Mouse (Mus musculus) erythroblast, embryonic 14.5 days (primary cell): ENCODE measurements at regions not wholly inside any gene's neighbourhood (a gene's known extent, or its start where the extent isn't known, plus 50 kb on each side); places are given as distances from the start of the nearest gene placed in this dataset.

Source experiments
- H3K27me3 ChIP-seq: 2 replicates; pipeline ENCODE4 v1.6.1; 2012; ENCODE audit warnings: inconsistent platforms; ENCODE audit not compliant: control insufficient read depth
- H3K36me3 ChIP-seq: 2 replicates; pipeline ENCODE4 v1.6.1; 2012; ENCODE audit warnings: mild to moderate bottlenecking, inconsistent platforms; ENCODE audit not compliant: control insufficient read depth
- H3K4me1 ChIP-seq: 2 replicates; pipeline ENCODE4 v1.6.1; 2012; ENCODE audit warnings: inconsistent platforms; ENCODE audit not compliant: control insufficient read depth
- H3K4me3 ChIP-seq: replicated peaks from 2 replicates; pipeline ENCODE3; 2012; ENCODE audit warnings: moderate library complexity, mild to moderate bottlenecking, inconsistent platforms
- H3K9me3 ChIP-seq: 2 replicates; pipeline ENCODE4 v1.6.1; 2012; ENCODE audit warnings: low read length, inconsistent platforms, mixed read lengths; ENCODE audit not compliant: control insufficient read depth
- GATA1 ChIP-seq: IDR thresholded peaks from 2 replicates; pipeline ENCODE4 v1.6.1; 2012; ENCODE audit warnings: low read length, inconsistent platforms, mixed read lengths
- TAL1 ChIP-seq: IDR thresholded peaks from 3 replicates; pipeline ENCODE4 v1.6.1; 2012; ENCODE audit warnings: low read length, inconsistent platforms, mixed read lengths

DNA sequence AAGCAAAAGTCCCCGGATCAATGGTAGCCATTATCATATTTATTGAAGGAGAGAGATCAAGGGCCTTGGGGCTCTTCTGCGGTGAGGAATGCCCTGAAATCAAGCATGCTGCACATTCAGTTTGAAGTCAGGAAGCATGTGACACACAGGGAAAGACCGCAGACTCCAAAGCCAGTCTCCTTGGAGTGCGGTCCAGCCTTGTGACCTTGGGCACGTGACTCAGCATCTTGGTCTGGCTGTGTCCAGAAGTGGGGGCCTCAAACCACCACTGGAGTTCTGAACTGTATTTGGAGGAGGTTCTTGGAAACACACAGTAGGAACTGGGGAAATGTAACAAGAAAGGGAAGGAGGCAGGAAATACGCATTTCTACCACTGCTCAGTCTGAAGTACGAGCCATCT is 109.0 kb upstream of the Kit start:
- no peaks in the 10 kb centered on the region for H3K27me3 ChIP-seq
- no peaks in the 10 kb centered on the region; the same call in 1 of the 2 replicates for H3K9me3 ChIP-seq
- H3K36me3 ChIP-seq: no peaks in the 10 kb centered on the region
- TF ChIP-seq TAL1: no peak
- no peak for TF ChIP-seq GATA1
- no peak overlapping the region for H3K4me3 ChIP-seq
- H3K4me1 ChIP-seq: peaks cover 15% of the 10 kb centered on the region

DNA sequence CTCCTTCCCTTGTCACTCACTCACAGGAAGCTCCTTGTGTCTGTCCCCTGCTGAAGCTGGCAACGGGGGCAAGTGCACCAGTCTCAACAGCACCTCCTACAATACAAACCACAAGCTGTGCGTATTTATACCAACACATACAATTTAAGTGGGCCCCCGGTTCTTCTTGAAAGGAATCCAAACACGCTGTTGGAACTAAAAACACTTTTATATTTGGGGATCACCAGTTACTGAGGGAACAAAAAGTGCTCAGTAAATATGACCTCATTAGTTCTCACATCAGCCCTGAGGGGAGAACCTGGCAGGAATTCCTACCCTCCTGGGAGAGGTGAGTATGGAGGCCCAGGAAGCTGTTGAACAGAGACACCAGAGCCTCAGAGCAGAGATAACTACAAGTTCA is 107.8 kb upstream of the Kit start:
- no peaks in the 10 kb centered on the region for H3K27me3 ChIP-seq
- peaks cover 7% of the 10 kb centered on the region for H3K4me1 ChIP-seq
- TF ChIP-seq GATA1 (no peak), TAL1 (no peak)
- no peaks in the 10 kb centered on the region; the same call in 1 of the 2 replicates for H3K9me3 ChIP-seq
- no peaks in the 10 kb centered on the region for H3K36me3 ChIP-seq
- H3K4me3 ChIP-seq: no peak overlapping the region

DNA sequence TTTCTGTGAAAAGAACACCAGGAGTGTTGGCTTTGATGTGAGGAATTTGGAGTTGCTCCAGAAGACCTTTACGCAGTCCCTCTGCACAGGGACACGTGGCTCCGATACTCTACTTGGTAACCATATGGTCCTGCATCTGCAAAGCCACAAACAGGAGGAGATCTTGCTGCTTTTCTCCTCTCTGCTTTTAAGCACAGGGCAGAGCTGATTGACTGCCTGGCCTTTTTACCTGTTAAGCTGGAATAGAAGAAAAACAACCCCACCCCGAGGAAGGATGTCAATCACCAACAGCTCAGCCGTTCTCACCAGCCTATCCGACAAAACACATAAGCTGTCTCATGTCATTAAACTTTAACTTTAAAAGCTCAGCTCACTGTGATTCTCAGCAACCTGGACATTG is 106.8 kb upstream of the Kit start:
- H3K4me1 ChIP-seq: no peaks in the 10 kb centered on the region; the same call in 1 of the 2 replicates
- TF ChIP-seq GATA1 (no peak), TAL1 (no peak)
- no peaks in the 10 kb centered on the region for H3K36me3 ChIP-seq
- H3K9me3 ChIP-seq: no peaks in the 10 kb centered on the region
- H3K27me3 ChIP-seq: no peaks in the 10 kb centered on the region
- H3K4me3 ChIP-seq: no peak overlapping the region

DNA sequence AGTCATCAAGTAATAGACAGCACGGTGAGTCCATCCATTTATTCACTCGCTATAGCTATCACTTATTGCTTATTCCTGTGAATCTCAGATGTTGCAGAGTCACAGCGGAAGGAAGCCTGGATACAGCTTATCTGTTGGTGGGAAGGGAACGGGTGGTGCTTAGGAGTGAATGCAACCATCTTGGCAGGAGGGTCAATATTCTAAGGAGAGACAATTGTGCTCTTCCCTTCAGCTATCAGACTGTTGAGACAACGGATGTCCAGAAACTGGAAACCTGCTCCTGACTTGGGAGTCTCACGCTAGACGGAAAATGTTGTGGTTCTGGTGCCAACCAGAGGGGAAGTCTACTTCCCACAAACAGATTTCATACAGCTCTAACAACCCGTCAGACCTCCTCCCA is 103.7 kb upstream of the Kit start:
- Histone ChIP-seq H3K4me1 (no peaks in the 10 kb centered on the region; the same call in 1 of the 2 replicates), H3K4me3 (no peak overlapping the region), H3K36me3 (no peaks in the 10 kb centered on the region), H3K9me3 (no peaks in the 10 kb centered on the region), H3K27me3 (no peaks in the 10 kb centered on the region)
- TF ChIP-seq TAL1 (no peak), GATA1 (no peak)

DNA sequence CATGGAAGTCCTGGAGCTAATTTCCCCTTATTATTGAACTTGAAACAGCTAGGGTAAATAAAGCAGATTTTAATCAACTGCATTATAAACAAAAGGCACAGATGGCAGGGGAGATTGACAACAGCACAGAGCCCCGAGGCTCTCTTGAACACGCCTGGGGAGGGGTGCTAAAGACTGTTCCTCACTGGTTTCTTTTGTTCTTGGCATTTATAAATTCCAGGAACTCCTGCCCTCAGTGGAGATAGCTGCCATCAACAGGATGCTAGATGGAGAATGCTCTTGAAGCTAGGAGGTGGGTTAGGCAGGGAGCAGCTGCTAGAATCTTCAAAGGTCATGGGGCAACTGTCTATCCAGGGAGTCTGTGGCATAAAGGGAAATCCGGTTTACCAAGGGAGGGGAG is 102.2 kb upstream of the Kit start:
- Histone ChIP-seq H3K9me3 (no peaks in the 10 kb centered on the region), H3K4me1 (no peaks in the 10 kb centered on the region), H3K27me3 (no peaks in the 10 kb centered on the region), H3K4me3 (no peak overlapping the region), H3K36me3 (no peaks in the 10 kb centered on the region)
- TF ChIP-seq TAL1 (no peak), GATA1 (no peak)

DNA sequence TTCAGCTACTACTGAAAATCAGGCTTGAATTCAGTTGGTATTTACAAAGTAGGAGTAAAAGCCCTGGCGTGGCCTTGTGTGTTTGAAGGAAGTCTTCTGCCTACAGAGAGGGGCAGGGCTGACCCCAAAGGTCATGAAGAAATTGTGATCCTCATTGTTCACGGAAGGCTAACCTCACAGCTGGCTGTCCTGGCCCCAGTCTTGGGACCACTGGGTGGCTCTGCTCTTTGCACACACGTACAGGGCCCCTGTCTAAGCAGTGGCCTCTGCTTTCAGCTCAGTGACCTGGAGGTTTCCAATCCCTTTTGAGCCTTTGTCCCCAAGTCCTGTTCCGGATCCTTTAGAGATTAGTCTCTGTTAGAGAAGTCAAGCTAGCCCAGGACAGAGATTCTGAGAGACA is 99.3 kb upstream of the Kit start:
- no peak overlapping the region for H3K4me3 ChIP-seq
- no peak for TF ChIP-seq TAL1
- no peak for TF ChIP-seq GATA1
- no peaks in the 10 kb centered on the region for H3K9me3 ChIP-seq
- H3K4me1 ChIP-seq: no peaks in the 10 kb centered on the region
- H3K36me3 ChIP-seq: no peaks in the 10 kb centered on the region
- no peaks in the 10 kb centered on the region for H3K27me3 ChIP-seq

DNA sequence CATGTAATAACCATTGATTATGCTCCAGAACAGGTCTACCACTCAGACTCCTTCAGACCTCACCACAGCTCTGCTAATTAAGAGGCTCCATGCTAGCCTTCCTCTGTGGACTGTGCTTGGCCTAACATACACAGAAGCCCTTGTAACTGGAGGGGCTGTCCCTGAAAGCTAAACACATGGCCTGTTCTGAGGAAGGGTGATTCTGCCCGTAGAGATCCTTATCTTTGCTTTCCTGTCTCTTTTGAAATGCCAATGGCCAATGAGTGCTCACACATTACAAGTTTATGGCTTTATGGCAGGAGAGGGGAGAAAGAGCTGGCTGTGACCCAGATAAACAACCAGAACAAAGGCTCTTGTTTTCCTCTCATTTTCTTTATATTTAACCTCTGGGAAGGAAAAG is 96.2 kb upstream of the Kit start:
- Histone ChIP-seq H3K36me3 (no peaks in the 10 kb centered on the region), H3K4me3 (no peak overlapping the region), H3K9me3 (no peaks in the 10 kb centered on the region), H3K4me1 (no peaks in the 10 kb centered on the region), H3K27me3 (no peaks in the 10 kb centered on the region)
- no peak for TF ChIP-seq TAL1
- no peak for TF ChIP-seq GATA1

DNA sequence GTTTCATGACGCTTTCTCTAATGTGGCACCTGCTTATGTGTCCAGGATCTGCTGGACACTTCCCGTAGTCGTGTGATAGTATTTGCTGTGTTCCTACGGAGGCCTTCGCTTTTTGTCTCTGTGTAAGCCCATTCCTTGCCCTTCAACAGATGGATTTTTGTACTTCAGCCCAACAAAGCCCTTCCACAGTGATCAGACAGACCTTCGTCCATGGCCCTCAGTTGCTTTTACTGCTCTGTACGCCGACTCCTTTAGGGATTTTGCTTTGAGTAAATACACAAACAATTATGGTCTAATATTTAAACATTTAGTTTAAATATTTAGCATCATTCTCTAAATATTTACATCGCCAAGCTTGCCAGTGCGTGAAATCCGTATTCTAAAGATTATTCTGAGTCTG is 95.6 kb upstream of the Kit start:
- no peak overlapping the region for H3K4me3 ChIP-seq
- TF ChIP-seq GATA1: no peak
- TF ChIP-seq TAL1: no peak

DNA sequence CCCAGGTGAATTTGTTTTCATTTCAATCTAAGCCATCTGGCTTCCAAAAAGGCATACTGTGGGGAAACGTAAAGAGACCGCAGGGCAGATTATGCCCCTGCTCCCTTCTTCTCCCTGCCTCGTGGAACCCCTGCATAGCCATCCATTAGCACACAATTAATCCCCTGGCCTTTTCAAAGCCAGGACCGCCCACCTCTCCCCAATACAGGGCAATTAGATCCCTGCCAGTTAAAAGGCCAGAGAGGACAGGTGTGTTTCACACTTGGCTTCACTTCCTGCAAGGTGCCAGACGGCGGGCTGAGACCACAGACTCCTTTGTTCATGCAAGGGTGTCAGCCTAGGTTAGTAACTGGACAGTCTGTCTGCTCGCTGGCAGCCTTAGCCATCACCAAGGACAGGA is 93.1 kb upstream of the Kit start:
- TF ChIP-seq TAL1 (no peak), GATA1 (no peak)
- H3K36me3 ChIP-seq: no peaks in the 10 kb centered on the region
- no peaks in the 10 kb centered on the region for H3K9me3 ChIP-seq
- H3K27me3 ChIP-seq: no peaks in the 10 kb centered on the region
- H3K4me1 ChIP-seq: no peaks in the 10 kb centered on the region
- no peak overlapping the region for H3K4me3 ChIP-seq

More for the DNA sequence above, 95.6 kb upstream of the Kit start:
- H3K9me3 ChIP-seq: no peaks in the 10 kb centered on the region
- no peaks in the 10 kb centered on the region for H3K36me3 ChIP-seq
- no peaks in the 10 kb centered on the region for H3K4me1 ChIP-seq
- H3K27me3 ChIP-seq: no peaks in the 10 kb centered on the region

DNA sequence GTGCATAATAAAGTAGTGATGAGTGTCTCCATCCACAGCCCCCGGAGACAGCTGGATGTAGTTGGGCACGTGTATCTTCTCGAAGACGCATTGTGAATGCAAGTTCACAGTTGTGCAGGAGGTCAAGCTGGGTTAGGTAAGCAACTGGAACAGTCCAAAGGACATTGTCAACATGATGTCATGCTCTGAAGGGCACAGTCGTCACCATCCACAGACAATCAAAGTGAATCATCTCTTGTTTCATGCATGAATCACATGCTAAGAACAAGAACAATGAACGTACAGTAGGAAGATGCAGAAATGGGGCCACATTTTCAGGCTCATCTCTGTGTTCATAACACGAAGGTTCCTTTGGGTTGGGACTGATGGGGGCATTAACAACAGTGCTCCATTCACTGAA is 90.4 kb upstream of the Kit start:
- Histone ChIP-seq H3K4me3 (no peak overlapping the region), H3K27me3 (no peaks in the 10 kb centered on the region), H3K9me3 (no peaks in the 10 kb centered on the region), H3K36me3 (no peaks in the 10 kb centered on the region), H3K4me1 (no peaks in the 10 kb centered on the region)
- TF ChIP-seq GATA1 (no peak), TAL1 (no peak)
